ENCODE assay signal across 12 mouse cellular contexts in genomic region chr5:21544821-21545220, GRCm38 (mm10). TPM values are rescaled to one million over a fixed set of nuclear protein-coding genes. Genes with fewer than 3 reads are reported as not detected.
DNase-seq lines count a peak whose midpoint lies in the region; ATAC-seq and TF ChIP-seq lines count a peak whose summit lies in the region.
"Had no signal": no experiment of that assay in that cellular context is flagged by ENCODE, and none has a peak within 500 bp of the region (broad histone marks: within the 10 kb centered on the region; RNA-seq: fewer than 3 reads in every experiment).

No protein-coding gene starts in this region.

- peak overlapping the region; percentile 88 for H3K27ac ChIP-seq in kidney, postnatal 0 days
- H3K27ac ChIP-seq in embryonic facial prominence, embryonic 12.5 days = peak overlapping the region; percentile 92
- H3K27ac ChIP-seq in heart, embryonic 13.5 days (replicated peaks) = peak overlapping the region; percentile 83; the same call in 1 of the 2 replicates
- peak overlapping the region; percentile 94 for H3K27ac ChIP-seq in limb, embryonic 13.5 days
- H3K27ac ChIP-seq: forebrain, embryonic 15.5 days; liver, embryonic 15.5 days had no signal

- intact Hi-C loops in left cerebral cortex, postnatal 25 days (cut with DNase I) = no loop called here

- no peak for TF ChIP-seq CTCF in kidney, postnatal 0 days (IDR thresholded peaks at IDR 0.05; ENCODE audit: low read depth)

- 43% methylated on average over 3 of the region's 3 CpGs for WGBS in kidney, postnatal 0 days
- 15% methylated on average over 3 of the region's 3 CpGs for WGBS in embryonic facial prominence, embryonic 12.5 days
- 59% methylated on average over 3 of the region's 3 CpGs for WGBS in heart, embryonic 13.5 days
- 15% methylated on average over 3 of the region's 3 CpGs for whole genome bisulfite sequencing in limb, embryonic 13.5 days

- H3K27me3 ChIP-seq in kidney, postnatal 0 days (ENCODE audit: insufficient read depth, low read length) = no peaks in the 10 kb centered on the region
- no peaks in the 10 kb centered on the region for H3K27me3 ChIP-seq in embryonic facial prominence, embryonic 12.5 days
- no peaks in the 10 kb centered on the region for H3K27me3 ChIP-seq in heart, embryonic 13.5 days (replicated peaks)
- H3K27me3 ChIP-seq in limb, embryonic 13.5 days = no peaks in the 10 kb centered on the region
- H3K27me3 ChIP-seq: forebrain, embryonic 15.5 days; liver, embryonic 15.5 days had no signal

- H3K9ac ChIP-seq in kidney, postnatal 0 days (ENCODE audit: low read depth, low read length) = peak overlapping the region; percentile 56; the same call in 1 of the 2 replicates
- no peak overlapping the region for H3K9ac ChIP-seq in embryonic facial prominence, embryonic 12.5 days
- H3K9ac ChIP-seq in heart, embryonic 13.5 days = no peak overlapping the region
- H3K9ac ChIP-seq in limb, embryonic 13.5 days = peak overlapping the region; percentile 72
- H3K9ac ChIP-seq: forebrain, embryonic 15.5 days; liver, embryonic 15.5 days had no signal

- no peaks in the 10 kb centered on the region for H3K36me3 ChIP-seq in kidney, postnatal 0 days (ENCODE audit: insufficient read depth, low read length)
- peaks cover 15% of the 10 kb centered on the region for H3K36me3 ChIP-seq in embryonic facial prominence, embryonic 12.5 days
- H3K36me3 ChIP-seq in heart, embryonic 13.5 days = no peaks in the 10 kb centered on the region
- peaks cover 15% of the 10 kb centered on the region for H3K36me3 ChIP-seq in limb, embryonic 13.5 days
- H3K36me3 ChIP-seq: forebrain, embryonic 15.5 days; liver, embryonic 15.5 days had no signal

- peak overlapping the region; percentile 34 for H3K4me3 ChIP-seq in kidney, postnatal 0 days (replicated peaks; ENCODE audit: low read depth, low read length)
- H3K4me3 ChIP-seq in embryonic facial prominence, embryonic 12.5 days = peak overlapping the region; percentile 46
- H3K4me3 ChIP-seq in heart, embryonic 13.5 days = peak overlapping the region; percentile 46
- peak overlapping the region; percentile 55 for H3K4me3 ChIP-seq in limb, embryonic 13.5 days
- H3K4me3 ChIP-seq: forebrain, embryonic 15.5 days; liver, embryonic 15.5 days had no signal

- peak; percentile 64 for DNase-seq in kidney, postnatal 0 days (ENCODE audit: low spot score)
- no peak for DNase-seq in kidney, postnatal 36 days
- no peak for DNase-seq in frontal cortex, postnatal 25 days (ENCODE audit: low spot score in 2 of 2)
- no peak for DNase-seq in cerebellum, adult 11 months
- DNase-seq in left cerebral cortex, postnatal 25 days (ENCODE audit: low spot score in 2 of 2) = no peak
- DNase-seq: cerebellum, adult 18-20 months; right cerebral cortex, postnatal 4 days had no signal

- ATAC-seq in kidney, postnatal 0 days (replicated peaks; ENCODE audit: low FRiP score, low read depth) = no peak
- ATAC-seq in embryonic facial prominence, embryonic 12.5 days (ENCODE audit: insufficient number of reproducible peaks, insufficient read depth, low FRiP score, low TSS enrichment) = no peak
- no peak for ATAC-seq in heart, embryonic 13.5 days (ENCODE audit: extremely low read depth, insufficient number of reproducible peaks, low FRiP score, low TSS enrichment)
- ATAC-seq in limb, embryonic 13.5 days (ENCODE audit: low FRiP score, low read depth) = peak; percentile 37; the same call in 1 of the 2 replicates
- ATAC-seq: forebrain, embryonic 15.5 days had no signal

- peak overlapping the region; percentile 49 for H3K4me2 ChIP-seq in kidney, postnatal 0 days (ENCODE audit: low read length)
- peak overlapping the region; percentile 49 for H3K4me2 ChIP-seq in embryonic facial prominence, embryonic 12.5 days (replicated peaks)
- peak overlapping the region; percentile 64 for H3K4me2 ChIP-seq in heart, embryonic 13.5 days
- H3K4me2 ChIP-seq in limb, embryonic 13.5 days (replicated peaks) = peak overlapping the region; percentile 71
- H3K4me2 ChIP-seq: forebrain, embryonic 15.5 days; liver, embryonic 15.5 days had no signal

- H3K4me1 ChIP-seq in kidney, postnatal 0 days (replicated peaks; ENCODE audit: insufficient read depth, low read length) = no peaks in the 10 kb centered on the region; the same call in 1 of the 2 replicates
- H3K4me1 ChIP-seq in embryonic facial prominence, embryonic 12.5 days = peaks cover 31% of the 10 kb centered on the region; the same call in 1 of the 2 replicates
- H3K4me1 ChIP-seq in heart, embryonic 13.5 days = peaks cover 33% of the 10 kb centered on the region
- peaks cover 51% of the 10 kb centered on the region for H3K4me1 ChIP-seq in limb, embryonic 13.5 days
- H3K4me1 ChIP-seq: forebrain, embryonic 15.5 days; liver, embryonic 15.5 days had no signal

- H3K9me3 ChIP-seq in kidney, postnatal 0 days (replicated peaks; ENCODE audit: low read length) = no peaks in the 10 kb centered on the region; the same call in 1 of the 2 replicates
- H3K9me3 ChIP-seq in embryonic facial prominence, embryonic 12.5 days = no peaks in the 10 kb centered on the region
- peaks cover 3% of the 10 kb centered on the region; the same call in 1 of the 2 replicates for H3K9me3 ChIP-seq in heart, embryonic 13.5 days
- no peaks in the 10 kb centered on the region for H3K9me3 ChIP-seq in limb, embryonic 13.5 days
- H3K9me3 ChIP-seq: forebrain, embryonic 15.5 days; liver, embryonic 15.5 days had no signal

RNA-seq across cellular contexts. Expression of gene Lrrc17, which starts 1.5 kb away (rescaled TPM):
- polyA plus RNA-seq in kidney, postnatal 0 days (2015; fragmentation: Nextera tagmentation; extraction: Ambion mirVana) = 50.3 and 54.2 TPM in 2 replicates
- 85.1 and 88.5 TPM in 2 replicates for polyA plus RNA-seq in embryonic facial prominence, embryonic 12.5 days (2016; fragmentation: Nextera tagmentation; extraction: Ambion mirVana)
- polyA plus RNA-seq in heart, embryonic 13.5 days (2015; fragmentation: Nextera tagmentation; extraction: Ambion mirVana) = 11.2 and 14.3 TPM in 2 replicates
- polyA plus RNA-seq in limb, embryonic 13.5 days (2015; fragmentation: Nextera tagmentation; extraction: Ambion mirVana) = 89.9 and 102 TPM in 2 replicates
- total RNA-seq in left cerebral cortex, postnatal 25 days (2021) = under 1 TPM; 0.25 to 0.34 TPM

Comparison
In these comparisons a context has a peak if more than half of its experiments do, and no peak if none do; other contexts are left out.
1. H3K9ac ChIP-seq: peak in kidney, postnatal 0 days (single experiment) and limb, embryonic 13.5 days (single experiment); none in embryonic facial prominence, embryonic 12.5 days (single experiment) and heart, embryonic 13.5 days (single experiment).
2. Peak in every context shown above with its lines, with median percentiles within 50 percentile points of each other: H3K27ac ChIP-seq, H3K4me2 ChIP-seq and H3K4me3 ChIP-seq.